Mouse (Mus musculus) ES-E14 (cell line): ENCODE results near the gene Slc15a4. TPM values are rescaled to one million over a fixed set of nuclear protein-coding genes. Genes with fewer than 3 reads are reported as not detected.

Source experiments
- DNase-seq: peaks from one replicate; pipeline ENCODE4 v3.0.0-alpha.2; 2013; ENCODE audit warnings: low read depth, low spot score
- H3K27ac ChIP-seq: 2 replicates; pipeline ENCODE4 v1.5.1; 2012; ENCODE audit warnings: low read depth, mild to moderate bottlenecking, low read length, moderate library complexity, mixed read lengths; ENCODE audit not compliant: poor library complexity, insufficient read depth, severe bottlenecking
- H3K36me3 ChIP-seq: 2 replicates; pipeline ENCODE4 v1.6.1; 2012; ENCODE audit warnings: mild to moderate bottlenecking, low read length, moderate library complexity, mixed read lengths; ENCODE audit not compliant: control insufficient read depth, poor library complexity, insufficient read depth, severe bottlenecking
- H3K4me1 ChIP-seq, 2 experiments: fragments of 150-350 bp in 1 of 2; sonication (generic) in 1 of 2; 2 replicates each; pipeline ENCODE4 v1.6.1; 2012; ENCODE audit warnings: low read length in 2 of 2, mild to moderate bottlenecking in 1 of 2, mixed read lengths in 1 of 2; ENCODE audit not compliant: control insufficient read depth in 2 of 2, insufficient read depth in 2 of 2, poor library complexity in 1 of 2
- H3K4me3 ChIP-seq, 2 experiments: fragments of 150-350 bp in 1 of 2; sonication (generic) in 1 of 2; 2 replicates each; pipeline ENCODE4 v1.5.1; 2012; ENCODE audit warnings: low read length in 2 of 2, low read depth in 1 of 2, mild to moderate bottlenecking in 1 of 2, mixed read lengths in 1 of 2; ENCODE audit not compliant: insufficient read depth in 1 of 2, poor library complexity in 1 of 2, severe bottlenecking in 1 of 2
- H3K9ac ChIP-seq: 2 replicates; pipeline ENCODE4 v1.6.1; 2012; ENCODE audit warnings: low read depth, mild to moderate bottlenecking, low read length, mixed read lengths; ENCODE audit not compliant: poor library complexity, insufficient read depth, severe bottlenecking
- H3K9me3 ChIP-seq: fragments of 150-350 bp; sonication (generic); 2 replicates; pipeline ENCODE4 v1.6.1; 2012; ENCODE audit warnings: low read depth, mild to moderate bottlenecking, low read length; ENCODE audit not compliant: control insufficient read depth, insufficient read depth
- CHD2 ChIP-seq: IDR thresholded peaks from 2 replicates; pipeline ENCODE4 v1.6.1; 2014; ENCODE audit warnings: mild to moderate bottlenecking, low read depth, low read length, inconsistent platforms
- HCFC1 ChIP-seq: IDR thresholded peaks from 2 replicates; pipeline ENCODE4 v1.6.1; 2012; ENCODE audit warnings: low read length, inconsistent platforms, borderline replicate concordance; ENCODE audit not compliant: insufficient read depth
- MAFK ChIP-seq: IDR thresholded peaks from 2 replicates; pipeline ENCODE4 v1.6.1; 2014; ENCODE audit warnings: mild to moderate bottlenecking, low read depth, low read length, inconsistent platforms; ENCODE audit not compliant: insufficient read depth
- ZC3H11A ChIP-seq: IDR thresholded peaks from 2 replicates; pipeline ENCODE4 v1.6.1; 2012; ENCODE audit warnings: low read depth, mild to moderate bottlenecking, inconsistent platforms, low read length, borderline replicate concordance
- ZNF384 ChIP-seq: IDR thresholded peaks from 2 replicates; pipeline ENCODE4 v1.6.1; 2012; ENCODE audit warnings: low read depth, low read length, inconsistent platforms
- in situ Hi-C, 2 experiments: fragments of 600-800 bp; cut with MboI; formaldehyde crosslinking; loops; one replicate each; pipeline ENCODE4 v1.15.1; 2025; ENCODE audit warnings: low sequenced_read_pairs in 2 of 2, inconsistent platforms in 1 of 2; ENCODE audit not compliant: unreplicated experiment in 2 of 2
- total RNA-seq: library from RNA; depleted of rRNA; stranded (reverse); fragments of 300-350 nt; gene quantifications from 2 replicates; pipeline ENCODE4 v1.2.3, GENCODE M21; 2012

Gene Slc15a4
- total RNA-seq, 1 experiment: 50.6 TPM

- Histone ChIP-seq H3K27ac (no peak overlapping the region), H3K4me3 (no peak overlapping the region), H3K36me3 (peaks cover 38% of the 10 kb centered on the region), H3K4me1 (0 out of 4 replicates have a peak, but pooled peaks cover 0 to 2% of the 10 kb centered on the region in 2 experiments), H3K9ac (no peak overlapping the region), H3K9me3 (no peaks in the 10 kb centered on the region)
- DNase-seq: no peak
- TF ChIP-seq ZNF384: no peak
- no peak for TF ChIP-seq ZC3H11A
- no peak for TF ChIP-seq MAFK
- TF ChIP-seq CHD2: no peak
- TF ChIP-seq HCFC1: no peak
- in situ Hi-C loops: no loop called here
Observed at GRCm38 (mm10) chr5:127648046-127648445, 15.3 kb upstream of the Slc15a4 start.

- in situ Hi-C loops: no loop called here
- no peaks in the 10 kb centered on the region for H3K9me3 ChIP-seq
- no peak overlapping the region for H3K9ac ChIP-seq
- no peak for TF ChIP-seq CHD2
- H3K4me1 ChIP-seq: peaks cover 3 to 21% of the 10 kb centered on the region in 2 experiments
- H3K27ac ChIP-seq: no peak overlapping the region
- DNase-seq: no peak
- no peak overlapping the region for H3K4me3 ChIP-seq
- H3K36me3 ChIP-seq: peaks cover 17% of the 10 kb centered on the region
Observed at GRCm38 (mm10) chr5:127641185-127641958, 8.7 kb upstream of the Slc15a4 start.

GRCm38 (mm10) chr5:127640359-127640758 lies 7.7 kb upstream of the Slc15a4 start:
- TF ChIP-seq ZNF384 (no peak), HCFC1 (no peak), MAFK (no peak), ZC3H11A (no peak), CHD2 (no peak)
- Histone ChIP-seq H3K4me3 (peak overlapping the region in 1 of 2 experiments; percentile 57; a peak in 1 of 4 replicates), H3K9me3 (no peaks in the 10 kb centered on the region), H3K9ac (no peak overlapping the region), H3K36me3 (peaks cover 14% of the 10 kb centered on the region), H3K4me1 (peaks cover 3 to 25% of the 10 kb centered on the region in 2 experiments), H3K27ac (peak overlapping the region; percentile 74; the same call in 1 of the 2 replicates)
- DNase-seq: no peak
- in situ Hi-C loops: no loop called here

GRCm38 (mm10) chr5:127639635-127640034 lies 6.9 kb upstream of the Slc15a4 start:
- in situ Hi-C loops: no loop called here
- peaks cover 10% of the 10 kb centered on the region for H3K36me3 ChIP-seq
- H3K9ac ChIP-seq: peak overlapping the region; percentile 44; the same call in 1 of the 2 replicates
- peaks cover 3 to 27% of the 10 kb centered on the region in 2 experiments for H3K4me1 ChIP-seq
- H3K27ac ChIP-seq: peak overlapping the region; percentile 74
- H3K4me3 ChIP-seq: peak overlapping the region; percentile 48 to 57
- DNase-seq: peak; percentile 65
- TF ChIP-seq ZC3H11A (no peak), ZNF384 (no peak), CHD2 (no peak), HCFC1 (no peak)
- no peaks in the 10 kb centered on the region for H3K9me3 ChIP-seq
